In genomic region chr6:71989647-71990351, GRCm38 (mm10) we compare ENCODE assay signal across 7 mouse cellular contexts.
DNase-seq lines count a peak whose midpoint lies in the region; ATAC-seq and TF ChIP-seq lines count a peak whose summit lies in the region.

No protein-coding gene starts in this region.

- H3K4me2 ChIP-seq in hindbrain, embryonic 15.5 days, result no peak overlapping the region

- no peaks in the 10 kb centered on the region for H3K9me3 ChIP-seq in embryonic facial prominence, embryonic 10.5 days
- no peaks in the 10 kb centered on the region for H3K9me3 ChIP-seq in hindbrain, embryonic 15.5 days

- H3K36me3 ChIP-seq in embryonic facial prominence, embryonic 10.5 days (replicated peaks), result no peaks in the 10 kb centered on the region
- H3K36me3 ChIP-seq in hindbrain, embryonic 15.5 days, result no peaks in the 10 kb centered on the region
- no peaks in the 10 kb centered on the region for H3K36me3 ChIP-seq in thymus, adult 2 months (ENCODE audit: control insufficient read depth, insufficient read depth, low read length)

- H3K27ac ChIP-seq in left cerebral cortex, adult 2 months, result peak overlapping the region; percentile 63
- peak overlapping the region; percentile 84 for H3K27ac ChIP-seq in embryonic facial prominence, embryonic 10.5 days (replicated peaks)
- peak overlapping the region; percentile 59 for H3K27ac ChIP-seq in hindbrain, embryonic 15.5 days (replicated peaks)
- H3K27ac ChIP-seq in thymus, adult 2 months (ENCODE audit: control insufficient read depth, insufficient read depth, low read length), result no peak overlapping the region

- no peak for DNase-seq in left cerebral cortex, adult 2 months (ENCODE audit: extremely low spot score in 1 of 2, low spot score in 2 of 2)
- DNase-seq in left cerebral cortex, postnatal 25 days (ENCODE audit: low spot score in 2 of 2), result no peak
- peak; percentile 83 for DNase-seq in embryonic facial prominence, embryonic 10.5 days (ENCODE audit: low spot score)
- DNase-seq in left cerebral cortex, adult 11 months (ENCODE audit: low spot score), result no peak
- no peak for DNase-seq in thymus, adult 2 months

- no peak overlapping the region for H3K9ac ChIP-seq in hindbrain, embryonic 15.5 days

- 19% methylated on average over 8 of the region's 8 CpGs for WGBS in embryonic facial prominence, embryonic 10.5 days
- WGBS in hindbrain, embryonic 15.5 days, result 49% methylated on average over 8 of the region's 8 CpGs
- 71% methylated on average over 8 of the region's 8 CpGs for WGBS in thymus, adult 2 months

- intact Hi-C loops in left cerebral cortex, adult 2 months (cut with DNase I), result no loop called here
- intact Hi-C loops in left cerebral cortex, postnatal 25 days (cut with DNase I), result no loop called here

- H3K4me1 ChIP-seq in embryonic facial prominence, embryonic 10.5 days, result peaks cover 55% of the 10 kb centered on the region
- H3K4me1 ChIP-seq in hindbrain, embryonic 15.5 days (replicated peaks), result peaks cover 12% of the 10 kb centered on the region
- H3K4me1 ChIP-seq in thymus, adult 2 months (replicated peaks; ENCODE audit: control insufficient read depth, insufficient read depth, low read length), result 0 out of 2 replicates have a peak, but pooled peaks cover 2% of the 10 kb centered on the region

- no peak overlapping the region for H3K4me3 ChIP-seq in left cerebral cortex, adult 2 months
- H3K4me3 ChIP-seq in embryonic facial prominence, embryonic 10.5 days, result 0 out of 2 replicates have a peak overlapping the region, but pooled peaks have one; percentile 25
- no peak overlapping the region for H3K4me3 ChIP-seq in hindbrain, embryonic 15.5 days
- H3K4me3 ChIP-seq in thymus, adult 2 months (ENCODE audit: control insufficient read depth, insufficient read depth, low read length), result no peak overlapping the region

- H3K27me3 ChIP-seq in embryonic facial prominence, embryonic 10.5 days (replicated peaks; ENCODE audit: low read depth, poor library complexity, severe bottlenecking), result no peaks in the 10 kb centered on the region
- no peaks in the 10 kb centered on the region for H3K27me3 ChIP-seq in hindbrain, embryonic 15.5 days
- no peaks in the 10 kb centered on the region for H3K27me3 ChIP-seq in thymus, adult 2 months (ENCODE audit: control insufficient read depth, insufficient read depth, low read length)

- no peak; the same call in 1 of the 2 replicates for TF ChIP-seq CTCF in left cerebral cortex, adult 2 months (IDR thresholded peaks at IDR 0.05)
- TF ChIP-seq CTCF in thymus, adult 2 months (IDR thresholded peaks at IDR 0.05; ENCODE audit: borderline replicate concordance, control insufficient read depth, extremely low read depth, insufficient read depth, low read length, poor library complexity), result no peak

- TF ChIP-seq POLR2A in thymus, adult 2 months (IDR thresholded peaks at IDR 0.05; ENCODE audit: control insufficient read depth, extremely low read depth, insufficient read depth, low read length, poor library complexity), result no peak

- ATAC-seq in hindbrain, embryonic 15.5 days (ENCODE audit: low FRiP score, low read depth), result no peak; the same call in 1 of the 2 replicates
- ATAC-seq in megakaryocyte, adult 5-6 weeks (ENCODE audit: poor library complexity, severe bottlenecking), result peak; percentile 48
